Mouse (Mus musculus) cerebral cortex, adult 2 months (tissue): ENCODE measurements around the gene Wdr45.

Experiments
- WGBS: fragments of 180-500 bp; shearing (Covaris S2); methylation state at CpG from one replicate; pipeline ENCODE4 v1.1.7; 2018; 5-methylcytosine and 5-hydroxymethylcytosine counted together

Wdr45 gene

DNA sequence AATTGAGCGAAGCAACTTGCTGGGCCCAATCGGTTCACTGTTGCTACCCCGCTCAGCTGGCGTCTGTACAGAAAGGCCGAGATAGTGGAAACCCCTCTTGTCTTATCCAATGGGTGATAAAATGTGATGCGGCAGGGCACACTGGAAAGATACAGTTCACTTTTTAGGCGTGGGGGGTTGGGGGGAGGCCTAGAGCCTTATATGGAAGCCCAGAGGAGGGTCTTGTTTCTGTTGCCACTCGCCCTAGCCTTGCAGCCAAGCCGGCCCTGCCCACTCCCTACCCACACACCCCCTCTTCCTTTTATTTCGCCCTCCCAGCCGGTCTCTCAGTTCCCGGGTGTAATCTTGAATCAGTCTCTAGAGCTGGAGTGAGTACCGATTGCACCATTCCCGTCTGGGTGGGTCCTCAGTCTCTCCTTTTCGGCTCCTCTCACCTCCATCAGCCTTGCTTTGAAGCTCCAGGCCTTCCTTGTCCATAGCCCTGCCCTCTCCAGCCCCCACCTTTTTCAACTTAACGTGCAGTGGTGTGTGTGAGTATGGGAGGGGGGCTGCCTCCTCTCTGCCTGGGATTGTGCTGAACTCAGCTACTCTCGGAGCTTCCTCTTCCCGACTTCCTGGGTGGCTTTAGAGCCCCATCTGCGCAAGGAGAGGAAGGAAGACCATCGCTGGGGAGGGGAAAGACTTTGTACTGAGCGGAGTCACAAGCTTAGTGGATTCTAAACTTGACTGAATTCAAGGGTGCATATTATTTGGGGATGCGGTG lies 49.7 kb downstream of the Wdr45 start:
- 6% methylated on average over 22 of the region's 22 CpGs for WGBS

DNA sequence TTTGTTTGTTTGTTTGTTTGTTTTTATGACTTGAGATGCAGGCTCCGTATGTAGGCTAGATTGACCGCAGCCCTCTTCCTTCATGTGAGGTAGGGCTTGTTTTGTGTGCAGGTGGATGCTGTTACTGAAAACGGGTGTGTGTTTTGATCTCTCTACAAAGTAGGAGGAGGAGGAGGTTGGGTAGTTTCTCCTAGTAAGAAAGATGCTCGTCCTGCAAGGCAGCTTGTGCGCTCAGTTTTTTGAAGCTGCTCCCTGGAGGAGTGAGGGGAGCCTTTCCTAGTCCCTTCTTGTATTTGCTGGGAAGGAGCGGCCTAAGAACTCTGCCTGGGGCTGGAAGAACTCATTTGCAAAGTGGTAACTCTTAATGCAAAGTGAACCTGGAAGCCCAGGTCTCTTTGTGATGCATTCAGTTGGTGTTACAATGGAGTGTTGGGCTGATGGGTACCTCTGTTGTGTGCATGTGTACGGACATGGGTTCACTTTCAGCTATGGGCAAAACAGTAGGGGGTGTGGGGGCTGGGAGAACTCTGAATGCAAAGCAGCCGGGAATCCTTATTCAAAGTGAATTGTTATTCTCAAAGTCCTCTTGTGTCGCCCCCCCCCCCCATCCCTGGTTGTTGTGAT lies 50.6 kb downstream of the Wdr45 start:
- 10% methylated on average over 9 of the region's 9 CpGs for WGBS

DNA sequence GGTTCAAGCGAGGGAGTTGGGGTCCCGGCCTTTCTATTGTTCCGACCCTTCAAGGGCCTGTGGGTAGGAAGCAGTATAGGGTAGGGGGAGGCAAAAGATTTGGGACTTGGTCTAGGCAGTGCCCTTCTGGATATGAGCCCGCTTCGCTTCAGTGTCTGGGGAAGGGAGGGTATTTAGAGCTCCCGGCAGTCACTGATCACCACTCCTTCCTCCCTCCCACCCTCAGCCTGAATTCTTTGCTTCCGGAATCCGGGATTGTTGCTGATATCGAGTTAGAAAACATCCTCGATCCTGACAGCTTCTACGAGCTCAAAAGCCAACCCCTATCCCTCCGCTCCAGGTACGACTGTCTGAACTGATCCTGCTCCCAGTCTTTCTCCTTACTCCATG lies 51.1 kb downstream of the Wdr45 start:
- 13% methylated on average over 12 of the region's 13 CpGs for WGBS

DNA sequence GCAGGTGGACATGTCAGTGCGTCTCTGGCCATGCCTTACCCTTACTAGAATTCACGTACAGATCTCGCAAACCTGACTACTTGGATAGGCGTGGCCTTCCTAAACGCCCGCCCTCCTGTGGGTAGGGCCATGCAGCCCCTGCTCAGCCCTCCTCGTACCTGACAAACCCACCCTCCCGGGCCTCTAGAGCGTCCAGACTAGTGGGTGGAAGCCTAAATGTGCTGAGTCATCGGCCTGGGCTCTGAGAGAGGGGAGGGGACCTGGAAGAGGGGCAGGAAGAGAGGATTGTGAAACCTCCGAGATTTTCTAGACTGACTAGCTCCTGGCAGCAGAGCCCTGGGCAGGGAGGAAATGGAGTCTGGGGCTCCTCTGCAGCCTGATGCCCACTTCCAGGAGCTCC lies 51.6 kb downstream of the Wdr45 start:
- WGBS: 7% methylated on average over 11 of the region's 11 CpGs

GRCm38 (mm10) chrX:7769302-7770017 lies 55.3 kb downstream of the Wdr45 start:
- 91% methylated on average over 7 of the region's 7 CpGs for WGBS

- WGBS: 27% methylated on average over 2 of the region's 2 CpGs
Observed at GRCm38 (mm10) chrX:7772766-7773165, 58.6 kb downstream of the Wdr45 start.

DNA sequence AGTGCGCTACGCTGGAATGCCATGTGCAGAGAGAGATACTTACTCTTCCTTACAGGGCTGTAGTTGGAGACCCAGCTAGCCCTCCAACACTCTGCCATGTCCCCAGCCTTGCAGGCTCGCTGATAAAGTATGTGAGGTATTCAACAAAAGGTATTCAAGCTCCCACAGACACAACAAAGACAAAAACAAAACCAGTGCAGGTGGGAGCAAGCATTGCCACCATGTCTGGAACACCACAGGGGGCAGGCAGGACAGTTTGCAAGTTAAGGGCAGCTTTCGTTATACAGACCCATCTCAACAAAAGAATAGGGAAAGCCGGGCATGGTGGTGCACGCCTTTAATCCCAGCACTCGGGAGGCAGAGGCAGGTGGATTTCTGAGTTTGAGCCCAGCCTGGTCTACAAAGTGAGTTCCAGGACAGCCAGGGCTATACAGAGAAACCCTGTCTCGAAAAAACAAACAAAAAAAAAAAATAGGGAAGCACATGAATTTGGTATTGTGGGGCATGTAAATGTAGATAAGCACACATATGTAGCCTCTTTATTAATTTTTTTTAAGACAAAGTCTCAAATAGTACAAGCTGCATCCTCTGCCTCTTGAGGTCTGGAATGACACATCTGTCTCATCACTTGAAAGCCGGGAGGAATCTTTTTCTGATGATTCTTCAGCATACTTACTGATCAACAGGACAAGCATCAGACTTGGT lies 61.5 kb downstream of the Wdr45 start:
- 73% methylated on average over 9 of the region's 9 CpGs for WGBS

DNA sequence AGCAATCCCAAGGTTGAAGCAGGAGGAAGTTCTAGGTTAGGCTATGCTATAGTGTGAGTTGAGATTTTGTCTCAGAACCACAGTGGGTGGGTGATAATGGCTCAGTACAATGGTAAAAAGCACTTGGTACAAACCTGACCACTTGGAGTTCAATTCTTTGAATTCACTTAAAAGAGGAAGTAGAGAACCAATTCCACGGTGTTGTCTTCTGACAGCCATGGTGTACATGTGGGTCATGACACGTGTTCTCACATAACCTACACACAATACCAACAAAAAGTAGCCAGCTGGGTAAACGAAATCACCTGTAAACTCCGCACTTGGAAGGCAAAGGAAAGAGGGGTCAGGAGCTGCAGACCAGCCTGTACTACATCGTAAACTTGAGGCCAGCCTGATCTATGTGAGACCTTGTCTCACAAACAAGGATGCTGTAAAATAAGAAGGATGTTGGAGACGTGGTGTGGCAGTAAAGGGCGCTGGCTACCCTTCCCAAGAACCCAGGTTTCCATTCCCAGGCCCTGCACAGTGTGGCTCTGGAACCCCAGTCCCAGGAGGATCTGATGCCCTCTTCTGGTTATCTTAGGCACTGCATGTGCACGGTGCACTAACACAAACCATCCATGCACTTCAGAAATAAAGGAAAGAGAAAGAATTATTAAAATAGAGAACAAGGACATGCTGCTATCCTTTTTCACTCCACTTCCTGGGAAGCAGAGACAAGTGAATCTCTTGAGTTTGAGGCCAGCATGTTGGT lies 62.4 kb downstream of the Wdr45 start:
- WGBS: 46% methylated on average over 8 of the region's 8 CpGs
